In genomic region chr16:3743503-3744185, GRCm38 (mm10) we compare ENCODE assay signal across 8 mouse cellular contexts. TPM values are rescaled to one million over a fixed set of nuclear protein-coding genes. Genes with fewer than 3 reads are reported as not detected.
A peak's percentile ranks its signal among the peaks of the same experiment; 100 is the strongest.
DNase-seq lines count a peak whose midpoint lies in the region; ATAC-seq and TF ChIP-seq lines count a peak whose summit lies in the region.

Zfp263 (plus strand) TSS chr16:3744093.

- peak within 1 kb of the TSS; percentile 81 for H3K27ac ChIP-seq in heart, embryonic 11.5 days (ENCODE audit: low read depth, low read length)
- peak within 1 kb of the TSS; percentile 96 for H3K27ac ChIP-seq in kidney, embryonic 16.5 days (ENCODE audit: low read length)
- peak within 1 kb of the TSS; percentile 82 for H3K27ac ChIP-seq in liver, adult 2 months (replicated peaks; ENCODE audit: insufficient read depth, low read depth, low read length)
- peak within 1 kb of the TSS; percentile 83 for H3K27ac ChIP-seq in stomach, embryonic 14.5 days (ENCODE audit: low read length)

- WGBS in heart, embryonic 11.5 days (ENCODE audit: insufficient replicate concordance), result under 1% methylated on average over 42 of the region's 42 CpGs
- WGBS in kidney, embryonic 16.5 days, result under 1% methylated on average over 42 of the region's 42 CpGs
- under 1% methylated on average over 42 of the region's 42 CpGs for WGBS in liver, adult 2 months
- under 1% methylated on average over 42 of the region's 42 CpGs for WGBS in stomach, embryonic 14.5 days

- H3K79me2 ChIP-seq in liver, adult 2 months (ENCODE audit: control insufficient read depth, insufficient read depth, low read length), result peaks cover 14% of the 10 kb centered on the region; the same call in 1 of the 2 replicates

- TF ChIP-seq POLR2A in brain, embryonic 14.5 days (IDR thresholded peaks at IDR 0.05; ENCODE audit: borderline replicate concordance, extremely low read depth, insufficient read depth, insufficient read length, poor library complexity, severe bottlenecking), result peak; percentile 33; the same call in 1 of the 2 replicates
- TF ChIP-seq POLR2A in liver, adult 2 months (IDR thresholded peaks at IDR 0.05; ENCODE audit: extremely low read depth, insufficient read depth, low read length), result peak; percentile 58; the same call in 1 of the 2 replicates

- H3K27me3 ChIP-seq in erythroblast, embryonic 14.5 days (ENCODE audit: control insufficient read depth), result peaks cover 3% of the 10 kb centered on the region
- peaks cover 2% of the 10 kb centered on the region; the same call in 1 of the 2 replicates for H3K27me3 ChIP-seq in heart, embryonic 11.5 days (ENCODE audit: control insufficient read depth, insufficient read depth, low read length)
- H3K27me3 ChIP-seq in kidney, embryonic 16.5 days (ENCODE audit: insufficient read depth, low read length), result no peaks in the 10 kb centered on the region
- H3K27me3 ChIP-seq in liver, adult 2 months (ENCODE audit: control insufficient read depth, insufficient read depth, low read length), result no peaks in the 10 kb centered on the region
- no peaks in the 10 kb centered on the region for H3K27me3 ChIP-seq in stomach, embryonic 14.5 days (ENCODE audit: control insufficient read depth, insufficient read depth, low read length)

- H3K9ac ChIP-seq in heart, embryonic 11.5 days (ENCODE audit: low read depth, low read length), result peak within 1 kb of the TSS; percentile 91
- H3K9ac ChIP-seq in kidney, embryonic 16.5 days (replicated peaks; ENCODE audit: low read length), result peak within 1 kb of the TSS; percentile 93
- H3K9ac ChIP-seq in liver, adult 2 months (ENCODE audit: low read depth, low read length), result peak within 1 kb of the TSS; percentile 73
- H3K9ac ChIP-seq in stomach, embryonic 14.5 days (replicated peaks; ENCODE audit: low read depth, low read length), result peak within 1 kb of the TSS; percentile 76

- peaks cover 26% of the 10 kb centered on the region for H3K36me3 ChIP-seq in erythroblast, embryonic 14.5 days (ENCODE audit: control insufficient read depth)
- H3K36me3 ChIP-seq in heart, embryonic 11.5 days (ENCODE audit: control insufficient read depth, insufficient read depth, low read length), result peaks cover 18% of the 10 kb centered on the region
- H3K36me3 ChIP-seq in kidney, embryonic 16.5 days (ENCODE audit: insufficient read depth, low read length), result peaks cover 30% of the 10 kb centered on the region
- peaks cover 20% of the 10 kb centered on the region for H3K36me3 ChIP-seq in liver, adult 2 months (ENCODE audit: control insufficient read depth, insufficient read depth, low read length)
- H3K36me3 ChIP-seq in stomach, embryonic 14.5 days (ENCODE audit: control insufficient read depth, insufficient read depth, low read length), result peaks cover 22% of the 10 kb centered on the region

- peak; percentile 98 for ATAC-seq in heart, embryonic 11.5 days (replicated peaks; ENCODE audit: insufficient number of reproducible peaks, low FRiP score, low TSS enrichment)
- peak; percentile 99 for ATAC-seq in kidney, embryonic 16.5 days (ENCODE audit: low FRiP score, low TSS enrichment)
- peak; percentile 98 for ATAC-seq in stomach, embryonic 14.5 days (ENCODE audit: insufficient number of reproducible peaks, insufficient read depth, low FRiP score, low read depth)

- peaks cover 5% of the 10 kb centered on the region for H3K9me3 ChIP-seq in erythroblast, embryonic 14.5 days (ENCODE audit: control insufficient read depth, low read length)
- H3K9me3 ChIP-seq in heart, embryonic 11.5 days (replicated peaks; ENCODE audit: control insufficient read depth, low read length), result peaks cover 7% of the 10 kb centered on the region
- H3K9me3 ChIP-seq in kidney, embryonic 16.5 days (ENCODE audit: low read length), result peaks cover 15% of the 10 kb centered on the region
- H3K9me3 ChIP-seq in stomach, embryonic 14.5 days (ENCODE audit: control insufficient read depth, low read depth, low read length), result peaks cover 8% of the 10 kb centered on the region; the same call in 1 of the 2 replicates

- peak within 1 kb of the TSS; percentile 85 for H3K4me2 ChIP-seq in heart, embryonic 11.5 days
- H3K4me2 ChIP-seq in kidney, embryonic 16.5 days (replicated peaks; ENCODE audit: low read depth, low read length), result peak within 1 kb of the TSS; percentile 95
- peak within 1 kb of the TSS; percentile 86 for H3K4me2 ChIP-seq in stomach, embryonic 14.5 days (replicated peaks; ENCODE audit: low read depth, low read length)

- peak; percentile 90 to 92 for DNase-seq in B cell, adult 2 months
- DNase-seq in brain, embryonic 14.5 days (ENCODE audit: low read depth), result peak; percentile 100
- peak; percentile 99 for DNase-seq in liver, adult 2 months (ENCODE audit: extremely low read depth, low read depth, low spot score)
- peak; percentile 98 for DNase-seq in naive thymus-derived CD4-positive, alpha-beta T cell, adult 2 months (ENCODE audit: low read depth)

- TF ChIP-seq CTCF in brain, embryonic 14.5 days (IDR thresholded peaks at IDR 0.05; ENCODE audit: borderline replicate concordance, extremely low read depth, insufficient read depth, insufficient read length), result no peak
- TF ChIP-seq CTCF in liver, adult 2 months (IDR thresholded peaks at IDR 0.05; ENCODE audit: low read depth, low read length), result no peak

- peaks cover 30% of the 10 kb centered on the region for H3K4me1 ChIP-seq in erythroblast, embryonic 14.5 days (ENCODE audit: control insufficient read depth)
- peaks cover 14% of the 10 kb centered on the region for H3K4me1 ChIP-seq in heart, embryonic 11.5 days (ENCODE audit: control insufficient read depth, insufficient read depth, low read length)
- peaks cover 22% of the 10 kb centered on the region for H3K4me1 ChIP-seq in kidney, embryonic 16.5 days (ENCODE audit: insufficient read depth, low read length)
- peaks cover 7% of the 10 kb centered on the region; the same call in 1 of the 2 replicates for H3K4me1 ChIP-seq in liver, adult 2 months (ENCODE audit: control insufficient read depth, insufficient read depth, low read length)
- peaks cover 16% of the 10 kb centered on the region; the same call in 1 of the 2 replicates for H3K4me1 ChIP-seq in stomach, embryonic 14.5 days (ENCODE audit: control insufficient read depth, insufficient read depth, low read length)

- peak within 1 kb of the TSS; percentile 75 for H3K4me3 ChIP-seq in erythroblast, embryonic 14.5 days (replicated peaks)
- H3K4me3 ChIP-seq in heart, embryonic 11.5 days (ENCODE audit: low read depth, low read length), result peak within 1 kb of the TSS; percentile 78
- peak within 1 kb of the TSS; percentile 97 for H3K4me3 ChIP-seq in kidney, embryonic 16.5 days (ENCODE audit: low read length)
- peak within 1 kb of the TSS; percentile 79 for H3K4me3 ChIP-seq in liver, adult 2 months (ENCODE audit: insufficient read depth, low read depth, low read length)
- H3K4me3 ChIP-seq in stomach, embryonic 14.5 days (ENCODE audit: low read depth, low read length), result peak within 1 kb of the TSS; percentile 71

RNA-seq across cellular contexts. Expression of gene Zfp263, which starts in this region (rescaled TPM):
- polyA plus RNA-seq in brain, embryonic 14.5 days (2012; rRNA removed), result 18.3 and 22.5 TPM in 2 replicates
- polyA plus RNA-seq in erythroblast, embryonic 14.5 days (2012), result 0.17 and 0.25 TPM in 2 replicates
- polyA plus RNA-seq in heart, embryonic 11.5 days (2014; fragmentation: Nextera tagmentation; extraction: Ambion mirVana), result 20.1 and 21.2 TPM in 2 replicates
- polyA plus RNA-seq in kidney, embryonic 16.5 days (2015; fragmentation: Nextera tagmentation; extraction: Ambion mirVana), result 43.8 and 51.8 TPM in 2 replicates
- total RNA-seq in liver, adult 2 months (2014; rRNA removed), result 9.0 and 9.3 TPM in 2 replicates
- 3.1 and 4.1 TPM in 2 replicates for polyA plus RNA-seq in liver, adult 2 months (2012; rRNA removed)
- 29.9 and 30.3 TPM in 2 replicates for polyA plus RNA-seq in stomach, embryonic 14.5 days (2014; fragmentation: Nextera tagmentation; extraction: Ambion mirVana)

Comparison
In these comparisons a context has a peak if more than half of its experiments do, and no peak if none do; other contexts are left out.
1. Peak in every context shown above with its lines: DNase-seq, ATAC-seq, H3K4me3 ChIP-seq and H3K27ac ChIP-seq.